ENCODE assay signal across 8 mouse cellular contexts in genomic region chr11:69415668-69416451, GRCm38 (mm10). TPM values are rescaled to one million over a fixed set of nuclear protein-coding genes. Genes with fewer than 3 reads are reported as not detected.
A peak's percentile ranks its signal among the peaks of the same experiment; 100 is the strongest.
DNase-seq lines count a peak whose midpoint lies in the region; ATAC-seq and TF ChIP-seq lines count a peak whose summit lies in the region.

No protein-coding gene starts in this region.

- intact Hi-C loops in heart, postnatal 14 days (cut with DNase I): loop anchor here (10.0 kb wide), 1 partner anchor 321 kb away; the partner anchor contains the start of gene Per1

- TF ChIP-seq CTCF in G1E (IDR thresholded peaks at IDR 0.05; ENCODE audit: low read depth, low read length): no peak

- H3K4me1 ChIP-seq in G1E (ENCODE audit: insufficient read depth, low read depth, low read length): peaks cover 81% of the 10 kb centered on the region
- H3K4me1 ChIP-seq in limb, embryonic 10.5 days: peaks cover 92% of the 10 kb centered on the region
- H3K4me1 ChIP-seq in midbrain, embryonic 14.5 days (ENCODE audit: control insufficient read depth, insufficient read depth, low read length): peaks cover 65% of the 10 kb centered on the region

- peak overlapping the region; percentile 100 for H3K27ac ChIP-seq in limb, embryonic 10.5 days
- H3K27ac ChIP-seq in midbrain, embryonic 14.5 days (replicated peaks; ENCODE audit: low read depth, low read length): peak overlapping the region; percentile 100

- under 1% methylated on average over 16 of the region's 25 CpGs for WGBS in limb, embryonic 10.5 days
- under 1% methylated on average over 23 of the region's 25 CpGs for WGBS in midbrain, embryonic 14.5 days

- H3K36me3 ChIP-seq in G1E (replicated peaks): peaks cover 33% of the 10 kb centered on the region
- H3K36me3 ChIP-seq in limb, embryonic 10.5 days: peaks cover 27% of the 10 kb centered on the region
- H3K36me3 ChIP-seq in midbrain, embryonic 14.5 days (ENCODE audit: control insufficient read depth, insufficient read depth, low read length): peaks cover 16% of the 10 kb centered on the region

- H3K27me3 ChIP-seq in G1E (ENCODE audit: insufficient read depth, low read length): no peaks in the 10 kb centered on the region
- peaks cover 4% of the 10 kb centered on the region for H3K27me3 ChIP-seq in limb, embryonic 10.5 days (ENCODE audit: low read depth, poor library complexity, severe bottlenecking)
- peaks cover under 1% of the 10 kb centered on the region for H3K27me3 ChIP-seq in midbrain, embryonic 14.5 days (ENCODE audit: control insufficient read depth, insufficient read depth, low read length)

- DNase-seq in adrenal gland, adult 2 months: peak; percentile 74
- no peak for DNase-seq in adrenal gland, postnatal 4 days (ENCODE audit: low spot score in 2 of 2)
- peak; percentile 71 for DNase-seq in G1E (ENCODE audit: low spot score)
- peak; percentile 89 for DNase-seq in embryo, embryonic 11 days
- peak; percentile 67 to 68 for DNase-seq in heart, postnatal 14 days
- DNase-seq in limb, embryonic 10.5 days (ENCODE audit: low spot score): peak; percentile 89
- DNase-seq in midbrain, embryonic 14.5 days: peak; percentile 87
- peak; percentile 76 for DNase-seq in thymus, postnatal 25 days

- H3K4me3 ChIP-seq in G1E (ENCODE audit: low read depth, low read length): peak overlapping the region; percentile 78
- peak overlapping the region; percentile 87 for H3K4me3 ChIP-seq in limb, embryonic 10.5 days
- H3K4me3 ChIP-seq in midbrain, embryonic 14.5 days (replicated peaks; ENCODE audit: low read depth, low read length): peak overlapping the region; percentile 62

- H3K9ac ChIP-seq in midbrain, embryonic 14.5 days (replicated peaks; ENCODE audit: low read length): peak overlapping the region; percentile 92

- peak overlapping the region; percentile 99 for H3K4me2 ChIP-seq in midbrain, embryonic 14.5 days (ENCODE audit: low read length)

- ATAC-seq in G1E (ENCODE audit: extremely low read depth, insufficient number of reproducible peaks, low FRiP score, poor library complexity, severe bottlenecking): no peak
- ATAC-seq in midbrain, embryonic 14.5 days (ENCODE audit: low FRiP score, low TSS enrichment): peak; percentile 31; the same call in 1 of the 2 replicates

- H3K9me3 ChIP-seq in G1E (replicated peaks): no peaks in the 10 kb centered on the region
- no peaks in the 10 kb centered on the region for H3K9me3 ChIP-seq in limb, embryonic 10.5 days (replicated peaks)
- H3K9me3 ChIP-seq in midbrain, embryonic 14.5 days (ENCODE audit: control insufficient read depth, low read length): no peaks in the 10 kb centered on the region

RNA-seq across cellular contexts. Expression of gene Kdm6b, which starts 2.4 kb away (rescaled TPM):
- 10 to 100 TPM; 31.4 to 41.5 TPM for total RNA-seq in adrenal gland, adult 2 months (2021)
- polyA plus RNA-seq in adrenal gland, adult 2 months (2012; rRNA removed): 17.4 and 18.7 TPM in 2 replicates
- total RNA-seq in adrenal gland, postnatal 4 days (2021): 10 to 100 TPM; 48.7 to 52.5 TPM
- 145 and 185 TPM in 2 replicates for total RNA-seq in G1E (2014; fragmentation: Nextera tagmentation)
- 3.9 and 4.8 TPM in 2 replicates for total RNA-seq in G1E (2017)
- 104 and 111 TPM in 2 replicates for polyA plus RNA-seq in G1E (2012)
- total RNA-seq in heart, postnatal 14 days (2021): 10 to 100 TPM; 45.7 to 50.6 TPM
- polyA plus RNA-seq in limb, embryonic 10.5 days (2016; fragmentation: Nextera tagmentation; extraction: Ambion mirVana): 36.6 and 40.8 TPM in 2 replicates
- polyA plus RNA-seq in midbrain, embryonic 14.5 days (2014; fragmentation: Nextera tagmentation; extraction: Ambion mirVana): 41.1 and 41.2 TPM in 2 replicates

RNA-seq across cellular contexts. Expression of gene Tmem88, which starts 17.8 kb away (rescaled TPM):
- total RNA-seq in adrenal gland, adult 2 months (2021): 10 to 100 TPM; 10.8 to 16.0 TPM
- 86.3 and 94.7 TPM in 2 replicates for polyA plus RNA-seq in adrenal gland, adult 2 months (2012; rRNA removed)
- total RNA-seq in adrenal gland, postnatal 4 days (2021): 10 to 100 TPM; 23.4 to 27.2 TPM
- total RNA-seq in G1E (2014; fragmentation: Nextera tagmentation) (2.6 TPM in 2 replicates), G1E (2017) (0.93 and 1.2 TPM in 2 replicates)
- 2.2 and 3.0 TPM in 2 replicates for polyA plus RNA-seq in G1E (2012)
- total RNA-seq in heart, postnatal 14 days (2021): 10 to 100 TPM; 37.4 to 39.6 TPM
- 23.0 and 24.7 TPM in 2 replicates for polyA plus RNA-seq in limb, embryonic 10.5 days (2016; fragmentation: Nextera tagmentation; extraction: Ambion mirVana)
- 2.6 and 4.9 TPM in 2 replicates for polyA plus RNA-seq in midbrain, embryonic 14.5 days (2014; fragmentation: Nextera tagmentation; extraction: Ambion mirVana)

RNA-seq across cellular contexts. Expression of gene Cyb5d1, which starts 20.4 kb away (rescaled TPM):
- 10 to 100 TPM; 44.2 to 59.7 TPM for total RNA-seq in adrenal gland, adult 2 months (2021)
- 10.7 and 11.8 TPM in 2 replicates for polyA plus RNA-seq in adrenal gland, adult 2 months (2012; rRNA removed)
- total RNA-seq in adrenal gland, postnatal 4 days (2021): 10 to 100 TPM; 42.0 to 44.3 TPM
- 24.0 and 26.0 TPM in 2 replicates for total RNA-seq in G1E (2014; fragmentation: Nextera tagmentation)
- total RNA-seq in G1E (2017): 36.0 and 41.5 TPM in 2 replicates
- 3.5 and 9.1 TPM in 2 replicates for polyA plus RNA-seq in G1E (2012)
- 10 to 100 TPM; 25.0 to 29.3 TPM for total RNA-seq in heart, postnatal 14 days (2021)
- polyA plus RNA-seq in limb, embryonic 10.5 days (2016; fragmentation: Nextera tagmentation; extraction: Ambion mirVana): 45.2 and 51.6 TPM in 2 replicates
- polyA plus RNA-seq in midbrain, embryonic 14.5 days (2014; fragmentation: Nextera tagmentation; extraction: Ambion mirVana): 17.0 and 24.8 TPM in 2 replicates

RNA-seq across cellular contexts. Expression of gene Naa38, which starts 20.6 kb away (rescaled TPM):
- 100 to 1,000 TPM; 124 to 157 TPM for total RNA-seq in adrenal gland, adult 2 months (2021)
- polyA plus RNA-seq in adrenal gland, adult 2 months (2012; rRNA removed): 175 and 193 TPM in 2 replicates
- total RNA-seq in adrenal gland, postnatal 4 days (2021): 100 to 1,000 TPM; 118 to 129 TPM
- total RNA-seq in G1E (2014; fragmentation: Nextera tagmentation) (96.2 and 98.4 TPM in 2 replicates), G1E (2017) (171 and 204 TPM in 2 replicates)
- 104 and 107 TPM in 2 replicates for polyA plus RNA-seq in G1E (2012)
- 10 to 100 TPM; 85.4 to 91.7 TPM for total RNA-seq in heart, postnatal 14 days (2021)
- 140 and 151 TPM in 2 replicates for polyA plus RNA-seq in limb, embryonic 10.5 days (2016; fragmentation: Nextera tagmentation; extraction: Ambion mirVana)
- polyA plus RNA-seq in midbrain, embryonic 14.5 days (2014; fragmentation: Nextera tagmentation; extraction: Ambion mirVana): 97.6 and 123 TPM in 2 replicates

RNA-seq across cellular contexts. Expression of gene Chd3, which starts 46.7 kb away (rescaled TPM):
- total RNA-seq in adrenal gland, adult 2 months (2021): 10 to 100 TPM; 71.0 to 92.8 TPM
- 83.4 and 107 TPM in 2 replicates for polyA plus RNA-seq in adrenal gland, adult 2 months (2012; rRNA removed)
- total RNA-seq in adrenal gland, postnatal 4 days (2021): 100 to 1,000 TPM; 164 to 190 TPM
- 120 TPM in 2 replicates for total RNA-seq in G1E (2014; fragmentation: Nextera tagmentation)
- total RNA-seq in G1E (2017): 55.6 and 71.0 TPM in 2 replicates
- polyA plus RNA-seq in G1E (2012): 183 and 212 TPM in 2 replicates
- 10 to 100 TPM; 45.4 to 47.4 TPM for total RNA-seq in heart, postnatal 14 days (2021)
- polyA plus RNA-seq in limb, embryonic 10.5 days (2016; fragmentation: Nextera tagmentation; extraction: Ambion mirVana): 35.1 and 70.5 TPM in 2 replicates
- polyA plus RNA-seq in midbrain, embryonic 14.5 days (2014; fragmentation: Nextera tagmentation; extraction: Ambion mirVana): 77.5 and 80.8 TPM in 2 replicates

Comparison
In these comparisons a context has a peak if more than half of its experiments do, and no peak if none do; other contexts are left out.
1. DNase-seq: peak in adrenal gland, adult 2 months (single experiment), G1E (single experiment), embryo, embryonic 11 days (single experiment), heart, postnatal 14 days (2 of 2), limb, embryonic 10.5 days (single experiment), midbrain, embryonic 14.5 days (single experiment) and thymus, postnatal 25 days (single experiment); none in adrenal gland, postnatal 4 days (0 of 2).
2. Peak in every context shown above with its lines, with median percentiles within 50 percentile points of each other: H3K4me3 ChIP-seq.